Mouse (Mus musculus) E14TG2a.4 (cell line): Measurements from ENCODE around the gene Prdm11.

Source experiments
- CTCF ChIP-seq: conservative IDR thresholded peaks from 2 replicates; pipeline ENCODE4 v1.5.1; 2014; ENCODE audit warnings: low read length
- NANOG ChIP-seq: IDR thresholded peaks from 2 replicates; pipeline ENCODE4 v1.6.1; 2014; ENCODE audit warnings: borderline replicate concordance, low read length, mixed read lengths
- POU5F1 ChIP-seq: IDR thresholded peaks from 2 replicates; pipeline ENCODE4 v1.6.1; 2014; ENCODE audit warnings: low read length, borderline replicate concordance

DNA sequence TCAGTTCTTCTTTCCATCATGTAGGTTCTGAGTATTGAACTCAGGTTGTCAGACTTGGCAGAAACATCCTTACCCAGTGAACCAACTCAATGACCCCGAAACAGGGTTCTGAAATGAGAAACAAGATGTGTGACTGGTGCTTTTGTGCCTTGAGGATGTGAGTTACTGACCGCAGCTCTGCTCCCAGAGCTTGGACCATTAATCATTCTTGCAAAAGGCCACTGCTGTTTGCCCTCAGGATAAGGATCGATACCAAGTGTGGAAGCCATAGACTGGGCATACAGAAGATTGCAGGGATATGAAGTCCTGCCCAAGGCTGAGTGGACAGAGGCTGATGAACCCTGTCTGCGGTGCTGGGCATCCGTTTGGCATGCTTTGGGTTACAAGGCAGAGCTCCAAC, 107.9 kb downstream of the Prdm11 start:
- TF ChIP-seq CTCF, result no peak
- TF ChIP-seq NANOG, result no peak
- no peak for TF ChIP-seq POU5F1
